Mouse (Mus musculus) myocyte (in vitro differentiated cells): ENCODE measurements around the gene Sh2b3. TPM values are rescaled to one million over a fixed set of nuclear protein-coding genes. Genes with fewer than 3 reads are reported as not detected.
A peak's percentile ranks its signal among the peaks of the same experiment; 100 is the strongest.

Experiments used
- H3K27me3 ChIP-seq: one replicate; pipeline ENCODE4 v1.6.1; 2011; ENCODE audit not compliant: control insufficient read depth, insufficient read depth, insufficient read length
- H3K36me3 ChIP-seq: one replicate; pipeline ENCODE4 v1.6.1; 2011; ENCODE audit not compliant: control insufficient read depth, insufficient read depth
- H3K4me2 ChIP-seq: one replicate; pipeline ENCODE4 v1.6.1; 2011; ENCODE audit warnings: low read depth, control low read depth
- H3K4me3 ChIP-seq: one replicate; pipeline ENCODE4 v1.5.1; 2011; ENCODE audit warnings: mild to moderate bottlenecking, control low read depth, moderate library complexity
- H3K79me2 ChIP-seq: one replicate; pipeline ENCODE4 v1.6.1; 2011; ENCODE audit not compliant: control insufficient read depth, insufficient read depth
- H3ac ChIP-seq: one replicate; pipeline ENCODE4 v1.6.1; 2011; ENCODE audit not compliant: control insufficient read depth, insufficient read length
- CEBPB ChIP-seq: IDR thresholded peaks from 2 replicates; pipeline ENCODE4 v1.6.1; 2011; ENCODE audit warnings: mild to moderate bottlenecking, moderate library complexity; ENCODE audit not compliant: poor library complexity, insufficient read depth, severe bottlenecking
- E2F4 ChIP-seq: IDR thresholded peaks from one replicate; pipeline ENCODE4 v1.6.1; 2011; ENCODE audit warnings: mild to moderate bottlenecking, control low read depth, moderate library complexity; ENCODE audit not compliant: insufficient read depth
- MAX ChIP-seq: IDR thresholded peaks from one replicate; pipeline ENCODE4 v1.6.1; 2011; ENCODE audit warnings: low read depth, mild to moderate bottlenecking, control low read depth
- MYOD1 ChIP-seq, 3 experiments: IDR thresholded peaks; one replicate each; pipeline ENCODE4 v1.6.1; 2011; ENCODE audit warnings: control low read depth in 2 of 3, low read depth in 2 of 3, mild to moderate bottlenecking in 2 of 3, moderate library complexity in 1 of 3; ENCODE audit not compliant: insufficient read length in 2 of 3, control insufficient read depth in 1 of 3
- MYOG ChIP-seq, 3 experiments: IDR thresholded peaks; one replicate each; pipeline ENCODE4 v1.6.1; 2011; ENCODE audit warnings: control low read depth in 2 of 3, low read depth in 2 of 3, mild to moderate bottlenecking in 2 of 3; ENCODE audit not compliant: insufficient read length in 2 of 3, control insufficient read depth in 1 of 3, insufficient read depth in 1 of 3
- POLR2A ChIP-seq: IDR thresholded peaks from one replicate; pipeline ENCODE4 v1.6.1; 2011; ENCODE audit warnings: low read depth, mild to moderate bottlenecking, control low read depth, moderate library complexity; ENCODE audit not compliant: insufficient read length
- POLR2AphosphoS2 ChIP-seq: IDR thresholded peaks from one replicate; pipeline ENCODE4 v1.6.1; 2011; ENCODE audit warnings: low read depth, control low read depth; ENCODE audit not compliant: insufficient read length
- REST ChIP-seq: IDR thresholded peaks from one replicate; pipeline ENCODE4 v1.6.1; 2011; ENCODE audit warnings: mild to moderate bottlenecking, control low read depth, moderate library complexity; ENCODE audit not compliant: insufficient read depth, insufficient read length
- SRF ChIP-seq: IDR thresholded peaks from one replicate; pipeline ENCODE4 v1.6.1; 2011; ENCODE audit warnings: low read depth; ENCODE audit not compliant: control insufficient read depth, insufficient read length
- TCF12 ChIP-seq: IDR thresholded peaks from one replicate; pipeline ENCODE4 v1.6.1; 2011; ENCODE audit warnings: mild to moderate bottlenecking, control low read depth; ENCODE audit not compliant: poor library complexity, insufficient read depth, severe bottlenecking
- TCF3 ChIP-seq: IDR thresholded peaks from one replicate; pipeline ENCODE4 v1.6.1; 2011; ENCODE audit warnings: low read depth, control low read depth; ENCODE audit not compliant: insufficient read length
- USF1 ChIP-seq: IDR thresholded peaks from one replicate; pipeline ENCODE4 v1.6.1; 2011; ENCODE audit warnings: low read depth, mild to moderate bottlenecking, control low read depth, moderate library complexity
- polyA plus RNA-seq: library from polyadenylated mRNA; unstranded; fragments of >200 nt; fragmentation: generic; extraction: Trizol; gene quantifications from one replicate; pipeline ENCODE4 v1.2.1, GENCODE M21; 2012; ENCODE audit warnings: missing spikeins

The Sh2b3 gene
- polyA plus RNA-seq, result 37.4 TPM

GRCm38 (mm10) chr5:121837441-121838340 is at the start of gene Sh2b3:
Sh2b3 (minus strand) TSS chr5:121837646.
- Histone ChIP-seq H3K4me3 (peak within 1 kb of the TSS; percentile 85), H3K4me2 (peak within 1 kb of the TSS; percentile 75), H3K79me2 (peaks cover 36% of the 10 kb centered on the region), H3K36me3 (no peaks in the 10 kb centered on the region), H3K27me3 (no peaks in the 10 kb centered on the region), H3ac (peak within 1 kb of the TSS; percentile 95)
- peak; percentile 45 for TF ChIP-seq POLR2AphosphoS2
- no peak for TF ChIP-seq SRF
- TF ChIP-seq TCF3, result no peak
- TF ChIP-seq POLR2A, result peak; percentile 57

DNA sequence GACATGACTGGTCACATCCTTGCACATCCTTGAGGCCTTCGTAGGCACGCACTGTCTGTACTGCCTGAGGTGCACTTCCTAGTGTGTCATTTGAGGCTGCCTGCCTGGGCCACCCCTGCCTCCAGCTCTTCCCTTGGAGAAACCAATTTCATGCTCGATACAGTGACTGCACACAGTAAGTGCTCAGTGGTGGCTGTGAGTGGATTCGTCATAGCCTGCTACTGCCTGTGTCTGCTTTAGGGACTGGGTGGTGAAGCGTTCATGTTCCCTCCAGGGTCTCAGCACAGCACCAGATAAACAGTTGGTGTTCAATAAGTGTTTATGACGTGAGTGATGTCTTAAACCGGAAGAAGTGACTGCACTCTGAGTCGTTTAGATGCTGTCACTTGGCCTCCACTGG is 45.9 kb upstream of the Sh2b3 start:
- no peak for TF ChIP-seq MAX
- TF ChIP-seq CEBPB, result no peak
- TF ChIP-seq REST, result no peak
- TF ChIP-seq E2F4, result no peak
- no peak for TF ChIP-seq MYOD1 (IDR thresholded peaks at IDR 0.05; ENCODE audit: control insufficient read depth in 1 of 3, insufficient read length in 2 of 3, low read depth in 2 of 3)
- no peak for TF ChIP-seq MYOG (IDR thresholded peaks at IDR 0.05; ENCODE audit: control insufficient read depth in 1 of 3, insufficient read depth in 1 of 3, insufficient read length in 2 of 3, low read depth in 2 of 3)
- TF ChIP-seq POLR2AphosphoS2, result no peak
- no peak for TF ChIP-seq POLR2A
- TF ChIP-seq TCF12, result no peak
- Histone ChIP-seq H3ac (no peak overlapping the region), H3K36me3 (no peaks in the 10 kb centered on the region), H3K4me3 (no peak overlapping the region), H3K4me2 (no peak overlapping the region), H3K27me3 (peaks cover 77% of the 10 kb centered on the region), H3K79me2 (no peaks in the 10 kb centered on the region)

DNA sequence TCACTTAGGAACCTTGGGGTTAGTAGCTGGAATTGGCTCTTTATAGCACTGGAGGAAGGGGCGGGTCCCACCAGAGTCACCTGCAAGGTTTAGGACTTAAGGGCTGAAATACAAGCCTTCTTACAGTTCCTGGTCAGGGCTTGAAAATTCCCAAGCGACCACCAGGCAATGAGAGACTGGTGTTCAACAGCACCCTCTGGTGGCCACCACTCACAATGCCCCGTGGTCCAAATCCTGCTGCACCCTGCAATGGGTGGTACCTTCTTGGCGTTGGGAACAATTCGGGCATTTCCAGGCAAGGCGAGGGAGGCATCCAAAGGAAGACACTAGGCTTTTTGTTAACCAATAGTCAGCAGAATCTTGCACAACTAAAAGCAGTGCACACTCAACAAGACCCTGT is 41.8 kb upstream of the Sh2b3 start:
- Histone ChIP-seq H3K79me2 (no peaks in the 10 kb centered on the region), H3K36me3 (no peaks in the 10 kb centered on the region), H3ac (no peak overlapping the region), H3K4me3 (no peak overlapping the region), H3K27me3 (peaks cover 80% of the 10 kb centered on the region), H3K4me2 (no peak overlapping the region)
- TF ChIP-seq USF1 (no peak), SRF (no peak), POLR2AphosphoS2 (no peak), CEBPB (no peak), MAX (no peak), REST (no peak), MYOG (IDR thresholded peaks at IDR 0.05; ENCODE audit: control insufficient read depth in 1 of 3, insufficient read depth in 1 of 3, insufficient read length in 2 of 3, low read depth in 2 of 3) (no peak), E2F4 (no peak), TCF3 (no peak), TCF12 (no peak), POLR2A (no peak), MYOD1 (IDR thresholded peaks at IDR 0.05; ENCODE audit: control insufficient read depth in 1 of 3, insufficient read length in 2 of 3, low read depth in 2 of 3) (no peak)

DNA sequence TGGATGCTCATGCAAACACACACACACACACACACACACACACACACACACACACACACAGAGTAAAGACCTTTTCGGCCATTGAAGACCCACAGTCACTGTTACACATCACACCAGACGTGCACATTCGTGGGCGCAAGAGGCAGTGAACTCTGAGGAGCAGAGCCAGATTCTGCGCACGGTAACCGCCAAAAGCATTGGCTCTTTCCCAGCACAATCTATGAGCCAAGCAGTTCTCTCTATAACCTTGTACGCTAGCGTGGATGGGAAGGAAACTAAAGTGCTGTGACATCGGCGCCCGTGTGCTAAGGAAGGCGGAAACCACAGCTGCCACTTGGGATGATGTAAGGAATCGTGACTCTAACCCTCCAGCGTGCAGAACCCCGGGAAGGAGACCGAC is 41.3 kb upstream of the Sh2b3 start:
- peaks cover 80% of the 10 kb centered on the region for H3K27me3 ChIP-seq
- no peak overlapping the region for H3K4me3 ChIP-seq
- no peak for TF ChIP-seq MYOG (IDR thresholded peaks at IDR 0.05; ENCODE audit: control insufficient read depth in 1 of 3, insufficient read depth in 1 of 3, insufficient read length in 2 of 3, low read depth in 2 of 3)
- TF ChIP-seq TCF12, result no peak
- no peak for TF ChIP-seq REST
- TF ChIP-seq POLR2A, result no peak
- TF ChIP-seq MYOD1 (IDR thresholded peaks at IDR 0.05; ENCODE audit: control insufficient read depth in 1 of 3, insufficient read length in 2 of 3, low read depth in 2 of 3), result no peak
- TF ChIP-seq MAX, result no peak
- no peak for TF ChIP-seq SRF
- no peak for TF ChIP-seq TCF3
- no peak for TF ChIP-seq POLR2AphosphoS2
- TF ChIP-seq E2F4, result no peak
- H3K36me3 ChIP-seq, result no peaks in the 10 kb centered on the region
- no peak overlapping the region for H3K4me2 ChIP-seq
- no peak overlapping the region for H3ac ChIP-seq
- H3K79me2 ChIP-seq, result no peaks in the 10 kb centered on the region

- Histone ChIP-seq H3K27me3 (peaks cover 78% of the 10 kb centered on the region), H3K4me3 (no peak overlapping the region), H3ac (no peak overlapping the region), H3K79me2 (no peaks in the 10 kb centered on the region), H3K36me3 (no peaks in the 10 kb centered on the region), H3K4me2 (no peak overlapping the region)
- no peak for TF ChIP-seq TCF12
- no peak for TF ChIP-seq E2F4
- no peak for TF ChIP-seq REST
- no peak for TF ChIP-seq CEBPB
Measured at GRCm38 (mm10) chr5:121876901-121877300, 39.5 kb upstream of the Sh2b3 start.
